Mouse (Mus musculus) urinary bladder, postnatal 4 days (tissue): ENCODE results near the gene Bola3.

ENCODE experiments used
- DNase-seq, 2 experiments: peaks; one replicate each; pipeline ENCODE4 v3.0.0; 2021 to 2022; ENCODE audit warnings: low spot score in 2 of 2

The Bola3 gene

GRCm38 (mm10) chr6:83347916-83348315, 1.0 kb upstream of the Bola3 start:
- DNase-seq: no peak

- peak; percentile 83 to 94 for DNase-seq
Observed at GRCm38 (mm10) chr6:83349274-83349958, 469 bp downstream of the Bola3 start.

- DNase-seq: no peak
Observed at GRCm38 (mm10) chr6:83350172-83350571, 1.2 kb downstream of the Bola3 start.

- DNase-seq: no peak
Observed at GRCm38 (mm10) chr6:83350851-83351405, 2.0 kb downstream of the Bola3 start.

GRCm38 (mm10) chr6:83351490-83352160, 2.7 kb downstream of the Bola3 start:
- no peak for DNase-seq

- no peak for DNase-seq
Observed at GRCm38 (mm10) chr6:83352666-83353410, 3.9 kb downstream of the Bola3 start.

DNA sequence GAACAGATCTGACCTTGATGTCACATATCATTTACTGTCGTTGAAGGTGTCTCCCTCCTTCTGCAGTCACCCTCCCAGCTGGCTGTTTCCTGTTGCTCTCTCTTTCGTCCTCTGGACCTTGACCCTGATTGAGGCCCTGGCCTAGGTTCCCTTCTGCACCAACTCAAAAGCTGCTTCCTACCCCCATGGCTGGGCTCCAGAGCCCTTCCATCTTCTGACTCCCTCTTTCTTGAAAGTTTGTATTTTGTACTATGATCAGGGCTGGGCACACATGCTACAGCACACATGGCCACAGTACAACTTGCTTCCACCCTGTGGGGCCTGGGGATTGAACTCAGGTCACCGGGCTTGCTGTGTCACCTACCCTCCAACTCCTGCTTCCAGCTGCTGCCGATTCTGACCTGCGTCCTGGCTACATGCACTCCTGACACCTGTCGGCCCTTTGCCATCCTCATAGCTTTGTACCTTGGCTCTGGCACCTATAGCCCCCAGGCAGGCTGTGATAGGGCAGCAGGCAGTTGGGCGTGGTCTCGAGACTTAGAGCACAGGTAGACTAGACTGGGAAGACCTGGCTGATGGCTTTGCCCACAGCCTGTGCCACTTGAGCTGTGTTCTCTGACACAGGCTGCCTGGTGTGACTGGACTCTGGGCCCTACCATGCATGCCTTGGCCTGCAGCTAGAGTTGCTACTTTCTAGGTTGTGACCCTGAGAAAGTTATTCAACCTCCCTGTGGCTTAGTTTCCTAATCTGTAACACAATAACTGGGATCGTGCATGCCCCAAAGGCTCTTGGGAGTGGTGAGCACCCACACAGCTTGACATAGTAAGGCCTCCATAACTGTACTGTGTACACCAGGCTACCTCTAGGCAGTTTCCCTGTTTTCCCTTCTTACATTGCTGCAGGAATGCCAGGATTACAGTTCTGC, 6.2 kb downstream of the Bola3 start:
- DNase-seq: no peak

DNA sequence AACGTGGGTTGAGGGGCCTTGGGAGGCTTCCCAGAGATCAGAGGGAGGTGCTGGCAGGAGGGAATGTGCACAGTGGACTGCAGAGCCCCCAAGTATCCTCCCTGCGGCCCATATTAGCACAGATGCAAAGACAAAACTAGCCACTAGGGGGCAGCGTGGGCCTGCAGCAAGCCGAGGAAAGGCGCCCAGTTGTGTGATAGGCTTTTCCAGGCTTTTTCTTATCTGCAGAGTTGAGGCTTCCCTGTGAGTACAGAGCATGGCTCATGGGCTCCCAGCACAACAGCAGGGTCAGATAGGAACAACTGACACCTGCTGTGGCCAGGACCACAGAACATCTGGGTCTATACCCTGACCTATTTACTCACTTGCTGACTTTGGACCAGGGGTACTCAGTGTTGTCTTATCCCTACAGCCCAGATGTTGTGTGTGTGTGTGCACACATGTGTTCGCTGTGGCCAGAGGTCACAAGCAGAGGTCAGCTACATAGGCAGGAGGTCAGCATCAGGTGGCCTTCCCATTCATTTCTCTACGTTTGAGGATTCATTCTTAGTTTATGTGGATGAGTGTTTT, 7.7 kb downstream of the Bola3 start:
- DNase-seq: peak; percentile 64 to 87

DNA sequence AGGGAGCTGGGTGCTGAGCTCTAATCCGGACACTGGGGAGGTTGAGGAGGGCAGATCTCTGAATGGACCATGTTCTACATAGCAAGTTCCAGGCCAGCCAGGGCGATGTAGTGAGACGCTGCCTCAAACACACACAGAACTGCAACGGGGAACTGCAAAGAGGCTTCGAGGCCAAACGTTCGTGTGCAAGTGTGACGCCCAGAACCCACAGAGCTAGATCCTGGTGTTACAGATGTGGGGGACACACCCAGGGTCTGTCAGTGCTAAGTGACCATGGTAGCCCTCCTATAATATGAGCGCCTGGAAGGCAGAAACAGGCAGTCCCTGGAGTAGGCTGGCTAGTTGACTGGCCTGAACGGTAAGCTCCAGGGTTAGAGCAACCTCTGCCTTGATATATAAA, 8.5 kb downstream of the Bola3 start:
- DNase-seq: no peak

DNA sequence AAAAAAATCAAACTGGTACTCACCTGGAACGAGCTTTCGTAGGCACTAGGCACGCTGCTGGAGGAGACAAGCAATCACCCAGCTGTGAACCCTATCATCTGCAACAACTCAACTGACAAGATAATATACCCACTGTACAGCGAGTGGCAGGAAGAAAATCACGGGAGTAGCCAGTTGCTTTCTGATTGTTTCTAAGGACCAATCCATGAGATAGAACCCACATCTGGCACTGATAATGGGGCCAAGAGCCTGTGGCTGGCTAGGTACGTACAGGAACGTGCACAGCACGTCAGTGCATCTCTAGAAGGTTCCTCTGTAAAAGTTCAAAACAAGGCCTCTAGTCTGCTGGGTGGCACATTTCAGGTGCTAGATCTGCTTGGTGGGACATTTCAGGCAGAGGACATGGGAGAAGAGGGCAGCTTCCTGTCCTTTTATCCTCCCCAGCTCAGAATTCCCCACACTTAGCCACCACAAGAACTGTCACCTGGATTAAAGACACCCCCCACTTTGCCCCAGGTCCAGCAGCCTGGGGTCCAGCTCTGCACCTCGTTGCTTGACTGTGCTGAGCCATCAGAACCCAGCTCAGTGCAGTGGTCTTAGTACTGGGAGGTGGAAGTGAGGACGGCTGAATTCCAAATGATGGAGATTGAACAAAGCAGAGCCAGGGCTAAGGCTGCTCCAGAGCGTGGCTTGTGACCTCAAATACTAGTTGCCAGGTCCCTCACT, 12.7 kb downstream of the Bola3 start:
- DNase-seq: no peak

DNA sequence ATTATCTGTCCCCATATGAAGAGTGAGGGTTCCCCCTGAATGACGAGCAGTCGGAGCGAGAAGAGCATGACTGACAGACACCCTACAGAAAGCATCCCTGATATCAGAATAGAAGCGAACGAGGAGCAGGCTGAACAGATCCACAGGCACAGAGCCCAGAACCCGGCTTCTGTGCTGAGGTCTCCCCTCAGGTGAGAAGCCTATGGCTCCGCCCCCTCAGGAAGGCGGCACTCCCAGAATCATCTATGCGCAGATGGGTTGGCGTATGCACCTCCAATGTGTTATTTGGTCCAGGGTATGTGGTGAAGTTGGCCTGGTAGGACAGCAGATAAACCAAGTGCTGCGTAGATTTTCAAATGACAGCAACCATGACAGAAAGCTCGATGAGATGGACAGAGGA, 14.1 kb downstream of the Bola3 start:
- no peak for DNase-seq

DNA sequence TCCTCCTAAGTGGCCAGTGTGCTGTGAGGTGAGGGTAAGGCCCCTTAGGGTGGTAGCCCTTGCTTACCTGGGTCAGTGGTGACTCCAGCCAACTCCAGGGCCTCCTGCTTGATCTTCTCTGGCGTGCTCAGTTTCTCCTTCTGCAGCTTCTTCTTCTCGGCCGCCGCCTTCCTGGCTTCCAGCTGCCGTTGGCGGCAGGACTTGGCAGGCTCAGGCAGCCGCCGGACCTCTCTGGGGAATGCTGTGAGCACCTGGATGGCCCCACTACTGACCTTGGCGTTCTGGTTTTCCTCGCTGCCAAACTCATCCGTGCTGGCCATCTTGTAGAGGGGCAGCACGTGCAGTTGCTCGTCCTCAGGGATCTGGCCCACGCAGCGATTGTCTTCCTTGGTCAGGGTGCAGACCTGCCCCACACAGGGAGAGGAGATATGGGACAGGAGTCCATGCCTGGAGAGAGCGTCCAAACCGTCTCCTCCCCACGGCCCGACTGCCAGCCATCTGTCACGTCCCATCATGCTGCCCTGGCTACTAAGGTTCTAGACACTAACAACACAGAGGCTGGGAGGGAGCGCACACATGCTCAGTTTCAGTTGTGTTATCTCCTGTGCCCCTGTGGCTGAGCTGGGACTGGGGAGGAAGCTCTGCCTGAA, 21.5 kb downstream of the Bola3 start:
- no peak for DNase-seq

DNA sequence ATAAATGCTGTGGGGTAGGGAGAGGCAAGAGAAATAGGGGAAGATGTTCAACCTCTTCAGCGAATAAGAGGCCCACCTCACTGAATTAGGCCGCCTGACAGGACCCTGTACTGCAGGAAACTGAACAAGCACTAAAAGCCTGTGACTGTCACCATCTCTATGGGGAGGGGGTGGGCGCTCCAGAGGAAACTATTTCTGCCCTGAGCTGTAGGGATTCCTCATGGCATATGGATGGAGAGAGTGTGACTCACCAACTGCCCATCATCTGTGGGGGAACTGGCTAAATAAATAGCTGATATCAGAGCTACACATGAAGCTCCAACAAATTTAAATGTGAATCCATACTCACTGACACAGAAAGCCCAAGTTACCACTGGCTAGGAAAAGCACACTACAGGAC, 22.4 kb downstream of the Bola3 start:
- DNase-seq: no peak

- DNase-seq: no peak
Observed at GRCm38 (mm10) chr6:83373704-83374300, 24.9 kb downstream of the Bola3 start.

DNA sequence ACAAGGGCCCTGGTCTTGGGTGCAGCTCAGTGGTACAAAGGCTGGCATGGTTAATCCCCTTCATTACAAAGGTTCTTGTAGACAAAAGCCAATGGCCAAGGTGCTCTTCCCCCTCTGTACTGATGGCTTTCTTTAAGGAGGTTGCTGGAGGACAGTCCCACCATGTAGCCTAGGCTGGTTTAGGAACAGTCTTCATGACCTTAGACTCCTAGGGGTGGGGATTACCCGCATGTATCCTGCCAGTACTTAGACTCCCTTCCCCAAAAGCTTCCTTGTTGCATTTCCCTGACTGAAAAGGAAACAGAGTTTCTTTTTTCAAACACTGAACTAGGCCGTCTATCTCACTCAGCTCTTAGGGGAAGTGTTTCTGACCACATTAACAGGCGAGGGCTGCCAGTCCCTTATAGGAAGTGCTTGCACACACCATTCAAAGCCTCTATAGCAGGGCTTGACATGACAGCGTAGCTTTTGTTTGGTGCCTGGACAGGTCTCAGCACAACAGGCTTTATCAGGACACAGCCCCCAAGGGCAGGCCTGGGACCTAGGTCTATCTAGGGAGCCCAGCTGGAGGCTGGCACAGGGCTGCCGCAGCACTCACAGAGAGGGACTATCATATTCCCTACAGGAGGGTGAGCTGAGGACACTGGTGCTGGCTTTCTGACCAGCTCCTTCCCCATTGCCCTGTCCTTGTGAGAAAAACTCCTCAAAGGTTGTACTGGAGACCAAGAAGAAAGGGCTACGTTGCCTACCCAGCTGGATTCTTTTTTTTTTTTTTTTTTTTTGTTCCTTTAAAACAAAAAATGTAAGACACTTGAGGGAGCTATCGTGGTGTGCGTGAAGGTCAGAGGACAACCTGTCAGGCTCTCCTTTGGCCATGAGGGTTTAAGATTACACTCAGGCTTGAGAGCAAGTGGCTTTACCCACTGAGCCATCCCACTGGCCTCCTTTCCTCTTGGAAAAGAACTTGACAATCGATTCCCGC, 32.9 kb downstream of the Bola3 start:
- no peak for DNase-seq

DNA sequence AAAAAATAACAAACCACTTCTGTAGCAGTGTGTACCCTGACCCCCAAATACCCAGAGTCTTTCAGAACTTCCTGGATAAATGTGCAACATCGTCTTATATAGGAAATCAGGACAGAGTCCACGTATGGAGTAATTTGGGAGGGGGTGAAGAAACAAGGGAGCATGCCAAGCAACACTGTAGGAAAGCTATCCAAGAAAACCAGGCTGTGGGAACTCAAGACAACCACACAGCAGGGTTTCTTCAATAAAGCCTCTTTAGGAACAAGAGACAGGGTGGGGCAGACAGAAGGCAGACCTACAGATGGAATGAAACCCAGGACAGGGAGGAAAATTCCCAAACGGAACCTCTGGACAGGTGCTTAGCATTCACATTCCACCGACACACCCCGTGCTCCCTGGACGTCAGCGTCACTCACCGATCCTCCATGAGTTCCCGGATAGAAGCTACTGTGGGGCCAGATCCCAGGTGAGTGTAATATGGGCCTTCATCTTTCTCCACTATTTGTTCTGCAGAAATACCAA, 36.7 kb downstream of the Bola3 start:
- no peak for DNase-seq

GRCm38 (mm10) chr6:83392166-83392780, 43.3 kb downstream of the Bola3 start:
- no peak for DNase-seq

GRCm38 (mm10) chr6:83394122-83394521, 45.2 kb downstream of the Bola3 start:
- no peak for DNase-seq
